Mouse (Mus musculus): ENCODE data around the gene Nup62.
A peak's percentile ranks its signal among the peaks of the same experiment; 100 is the strongest.
"Not testable (repeated sequence)": the region's sequence is repeated elsewhere in the genome, so short reads cannot be mapped to it uniquely, and the experiment has no call there.

Gene Nup62

GRCm38 (mm10) chr7:44864595-44865542, 49.0 kb downstream of the Nup62 start:
- DNase-seq: peak in 1 of 2 experiments; percentile 57

GRCm38 (mm10) chr7:44866276-44867009, 50.6 kb downstream of the Nup62 start:
- peak in 1 of 2 experiments; percentile 47 for DNase-seq

- DNase-seq: no peak
Observed at GRCm38 (mm10) chr7:44867010-44867702, 51.3 kb downstream of the Nup62 start.

DNA sequence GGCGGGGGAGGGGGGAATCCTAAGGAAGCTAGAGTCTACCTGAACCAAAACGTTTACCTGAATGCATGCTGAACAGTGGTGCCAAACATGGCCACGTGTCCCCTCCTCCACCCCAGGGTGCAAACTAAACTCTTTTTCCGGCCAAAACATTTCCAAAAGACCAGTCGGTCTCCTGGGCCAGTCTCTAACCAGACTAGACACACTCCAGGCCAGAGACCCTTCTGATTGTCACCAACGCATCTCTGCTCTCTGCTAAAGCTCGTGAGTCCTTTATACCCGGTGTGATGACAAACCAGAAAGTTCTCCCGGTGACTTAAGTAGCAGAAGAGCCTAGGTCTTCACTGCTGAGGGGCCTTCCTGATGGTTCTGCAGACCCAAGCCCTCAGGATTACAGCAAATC, 51.9 kb downstream of the Nup62 start:
- DNase-seq: no peak

DNA sequence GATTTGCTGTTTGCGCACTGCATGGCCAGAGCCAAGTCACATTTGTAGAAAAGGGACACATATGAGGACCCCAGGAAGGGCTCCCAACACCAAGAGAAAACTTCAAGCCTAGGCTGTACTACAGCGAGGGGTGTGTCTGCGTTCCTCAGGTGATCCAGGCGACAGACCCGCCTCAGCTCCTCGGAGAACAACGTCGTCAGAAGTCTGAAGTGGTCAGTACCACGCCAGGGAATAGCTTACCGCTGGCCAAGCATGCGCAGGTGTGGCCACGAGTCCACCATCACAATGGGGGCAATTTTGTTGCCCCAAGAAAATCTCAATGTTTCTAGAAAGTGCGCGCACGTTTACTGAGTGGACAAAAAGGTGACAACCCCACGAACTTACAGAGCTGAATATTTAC, 52.6 kb downstream of the Nup62 start:
- no peak for DNase-seq

DNA sequence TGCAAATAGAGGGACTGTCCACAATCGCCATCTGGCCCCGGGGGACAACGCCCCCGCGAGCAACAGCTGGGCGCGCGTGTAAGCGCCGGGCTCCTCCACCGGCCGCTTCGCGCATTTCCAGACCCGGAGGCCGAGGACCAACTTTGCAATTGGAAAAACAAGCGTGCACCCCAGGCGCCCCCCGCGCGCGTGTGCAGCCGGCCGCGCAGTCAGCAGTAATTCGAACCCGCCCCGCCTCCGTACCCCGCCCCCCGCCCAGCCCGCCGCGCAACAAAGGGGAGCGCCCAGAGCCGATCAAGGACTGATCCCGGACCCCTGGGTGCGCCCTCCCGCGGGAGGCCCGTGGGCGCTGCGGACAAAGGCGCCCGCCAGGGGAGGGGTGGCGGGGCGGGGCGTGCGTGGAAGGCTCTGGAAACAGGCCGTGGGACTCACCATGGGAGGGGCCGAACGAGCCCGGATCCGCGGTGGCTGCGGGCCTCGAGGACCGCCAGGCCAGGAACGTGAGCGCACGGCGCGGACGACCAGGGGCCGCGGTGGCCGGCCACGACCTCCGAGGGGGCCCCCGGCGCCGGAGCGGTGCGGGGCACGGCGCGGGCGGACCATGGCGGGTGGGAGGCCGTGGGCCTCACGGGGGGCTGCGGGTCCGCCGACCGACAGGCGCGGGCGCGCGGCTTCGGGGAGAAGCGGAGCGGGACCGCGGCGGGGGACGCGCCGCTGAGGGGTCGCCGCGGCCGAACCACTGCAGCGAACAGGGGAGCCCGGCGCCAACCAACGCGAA, 53.2 kb downstream of the Nup62 start:
- DNase-seq: peak; percentile 72 to 74

GRCm38 (mm10) chr7:44869697-44870528, 54.0 kb downstream of the Nup62 start, which contains the start of gene Ptov1:
TSS of gene Ptov1 (minus strand) at chr7:44869788.
- peak; percentile 94 to 95 for DNase-seq

DNA sequence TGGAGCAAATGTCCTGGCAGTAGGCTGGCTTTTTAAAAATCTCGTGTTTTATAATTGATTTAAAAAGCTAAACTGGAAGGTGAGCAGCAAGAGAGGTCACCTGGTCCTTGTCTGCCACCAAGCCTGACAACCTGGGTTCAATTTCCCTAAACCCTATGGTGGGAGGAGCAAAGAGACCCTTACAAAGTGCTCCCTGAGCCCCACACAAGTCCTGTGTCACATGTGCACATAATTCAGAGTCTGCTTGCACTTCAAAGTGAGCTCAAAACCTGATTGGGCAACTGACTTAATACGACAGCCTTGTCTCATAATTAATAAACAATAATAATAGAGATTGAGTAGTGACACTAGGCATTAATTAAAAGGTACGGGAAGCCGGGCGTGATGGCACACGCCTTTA, 54.7 kb downstream of the Nup62 start:
- DNase-seq: no peak

DNA sequence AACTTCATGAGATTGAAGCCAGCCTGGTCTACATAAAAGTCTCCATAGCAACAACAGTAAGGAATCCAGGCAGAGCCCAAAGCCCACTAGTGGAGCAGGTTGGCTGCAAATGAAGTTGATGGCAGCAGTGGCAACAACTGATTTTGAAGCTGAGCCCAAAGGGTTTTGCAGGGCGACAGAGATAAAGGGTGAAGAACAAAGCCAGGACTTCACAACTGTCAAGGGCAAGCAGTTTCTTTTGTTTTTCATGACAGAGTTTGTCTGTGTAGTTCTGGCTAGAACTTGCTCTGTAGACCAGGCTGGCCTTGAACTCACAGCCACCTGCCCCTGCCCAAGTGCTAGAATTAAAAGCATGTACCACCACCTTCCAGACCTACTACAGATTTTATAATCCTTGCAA, 55.3 kb downstream of the Nup62 start:
- DNase-seq: no peak

DNA sequence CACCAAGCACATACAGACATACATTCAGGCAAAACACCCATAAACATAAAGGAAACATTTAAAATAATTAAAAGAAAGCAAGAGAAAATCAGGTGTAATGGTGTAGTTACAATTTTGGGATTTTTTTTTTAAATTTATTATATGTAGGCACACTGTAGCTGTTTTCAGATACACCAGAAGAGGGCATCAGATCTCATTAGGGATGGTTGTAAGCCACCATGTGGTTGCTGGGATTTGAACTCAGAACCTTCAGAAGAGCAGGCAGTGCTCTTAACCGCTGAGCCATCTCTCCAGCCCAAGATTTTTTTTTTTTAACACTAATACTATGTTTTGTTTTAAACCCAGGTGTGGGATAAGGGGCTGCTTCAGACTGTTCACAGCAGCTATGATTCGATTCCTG, 55.9 kb downstream of the Nup62 start:
- DNase-seq: not testable (repeated sequence)

DNA sequence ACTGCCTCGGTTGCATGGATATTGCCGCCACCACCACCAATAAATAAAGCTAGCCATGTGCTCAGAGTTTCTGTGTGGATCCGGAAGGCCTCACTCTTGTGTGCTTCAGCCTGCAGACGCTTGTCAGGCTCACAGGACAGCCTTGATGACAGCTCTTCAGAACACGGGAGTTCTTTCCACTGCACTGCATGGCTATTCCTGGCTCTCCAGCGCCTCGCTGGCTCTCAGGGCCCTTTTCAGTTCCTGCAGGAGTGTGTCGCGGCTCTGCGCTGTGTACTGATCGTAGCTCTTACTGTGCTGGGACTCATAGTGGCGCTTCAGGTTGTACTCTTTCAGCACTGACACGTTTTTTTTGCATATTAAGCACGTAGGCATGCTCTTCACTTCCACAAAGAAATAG, 61.9 kb downstream of the Nup62 start:
- no peak for DNase-seq

Data from cerebellum, postnatal 14 days (tissue).